Mouse (Mus musculus) liver, embryonic 13.5 days (tissue): ENCODE measurements around the gene Cep41. TPM values are rescaled to one million over a fixed set of nuclear protein-coding genes. Genes with fewer than 3 reads are reported as not detected.
A peak's percentile ranks its signal among the peaks of the same experiment; 100 is the strongest.

Experiments
- ATAC-seq: fragments of 200-750 bp; cut with Nextera tagmentation; 2 replicates; pipeline ENCODE4 v1.8.0; 2017; ENCODE audit warnings: low read depth, mild to moderate bottlenecking, moderate number of reproducible peaks, moderate library complexity
- DNase-seq: peaks from one replicate; pipeline ENCODE4 v3.0.0; 2022
- H3K27ac ChIP-seq: fragments of 300-500 bp; sonication (generic); 2 replicates; pipeline ENCODE4 v1.5.1; 2015; ENCODE audit warnings: moderate library complexity, mild to moderate bottlenecking, inconsistent platforms
- H3K27me3 ChIP-seq: fragments of 300-500 bp; sonication (generic); 2 replicates; pipeline ENCODE4 v1.6.1; 2015; ENCODE audit warnings: mild to moderate bottlenecking, inconsistent platforms
- H3K36me3 ChIP-seq: fragments of 300-500 bp; sonication (generic); 2 replicates; pipeline ENCODE4 v1.6.1; 2015; ENCODE audit warnings: mild to moderate bottlenecking, inconsistent platforms
- H3K4me1 ChIP-seq: fragments of 300-500 bp; sonication (generic); replicated peaks from 2 replicates; pipeline ENCODE4 v1.6.1; 2015; ENCODE audit warnings: inconsistent platforms
- H3K4me2 ChIP-seq: fragments of 300-500 bp; sonication (generic); 2 replicates; pipeline ENCODE4 v1.6.1; 2015; ENCODE audit warnings: inconsistent platforms, mild to moderate bottlenecking, moderate library complexity
- H3K4me3 ChIP-seq: fragments of 300-500 bp; sonication (generic); replicated peaks from 2 replicates; pipeline ENCODE4 v1.5.1; 2015; ENCODE audit warnings: mild to moderate bottlenecking, inconsistent platforms
- H3K9ac ChIP-seq: fragments of 300-500 bp; sonication (generic); 2 replicates; pipeline ENCODE4 v1.6.1; 2015; ENCODE audit warnings: mild to moderate bottlenecking, inconsistent platforms
- H3K9me3 ChIP-seq: fragments of 300-500 bp; sonication (generic); replicated peaks from 2 replicates; pipeline ENCODE4 v1.6.1; 2016; ENCODE audit warnings: inconsistent platforms
- WGBS: fragments of 180-500 bp; shearing (Covaris S2); methylation state at CpG from one replicate; pipeline ENCODE4 v1.1.7; 2015; ENCODE audit not compliant: insufficient replicate concordance; 5-methylcytosine and 5-hydroxymethylcytosine counted together
- polyA plus RNA-seq: library from polyadenylated mRNA; unstranded; fragments of >200 nt; fragmentation: Nextera tagmentation; extraction: Ambion mirVana; gene quantifications from 2 replicates; pipeline ENCODE4 v1.2.1, GENCODE M21; 2015

Gene Cep41
- 5.2 and 7.3 TPM in 2 replicates for polyA plus RNA-seq

DNA sequence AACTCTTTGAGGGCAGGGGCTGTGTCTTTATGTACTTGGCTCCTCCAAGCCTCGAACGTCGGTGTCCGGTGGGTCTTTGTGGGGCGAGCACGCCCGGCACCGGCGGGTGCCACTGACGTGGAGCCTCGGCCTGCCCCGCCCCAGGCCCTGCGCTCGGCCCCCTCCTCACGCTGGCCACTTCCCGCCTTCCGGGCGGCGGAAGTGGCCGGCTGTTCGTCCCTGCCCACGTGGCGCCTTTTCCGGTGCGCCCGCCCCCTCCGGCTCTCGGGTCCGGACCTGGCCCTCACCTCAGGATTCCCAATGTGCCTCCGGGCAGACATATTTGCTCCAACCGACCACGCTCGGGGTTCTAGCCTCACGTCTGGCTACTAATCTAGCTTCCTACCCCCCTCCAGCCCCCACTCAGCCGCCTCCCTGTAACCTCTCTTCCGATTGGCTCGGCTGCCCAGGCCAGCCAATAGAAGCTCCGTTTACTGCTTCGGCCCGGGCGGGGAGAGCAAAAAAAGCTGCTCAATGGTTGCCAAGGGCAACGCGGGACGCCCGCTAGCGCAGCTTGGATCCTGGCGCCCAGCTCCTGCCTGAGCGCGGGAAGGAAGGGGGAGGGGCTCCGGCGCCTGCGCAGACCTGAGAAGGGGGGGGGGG lies at the start of gene Cep41:
Cep41 (minus strand) TSS at position 400 of the 642 bp plus-strand sequence.
- H3K27ac ChIP-seq, result peak within 1 kb of the TSS; percentile 76
- H3K4me2 ChIP-seq, result peak within 1 kb of the TSS; percentile 79
- no peaks in the 10 kb centered on the region for H3K27me3 ChIP-seq
- H3K9me3 ChIP-seq, result no peaks in the 10 kb centered on the region
- H3K4me3 ChIP-seq, result peak within 1 kb of the TSS; percentile 75
- peaks cover 12% of the 10 kb centered on the region for H3K4me1 ChIP-seq
- DNase-seq (peak; percentile 89), ATAC-seq (peak; percentile 96)
- H3K9ac ChIP-seq, result peak within 1 kb of the TSS; percentile 76
- H3K36me3 ChIP-seq, result no peaks in the 10 kb centered on the region
- WGBS, result under 1% methylated on average over 52 of the region's 52 CpGs

DNA sequence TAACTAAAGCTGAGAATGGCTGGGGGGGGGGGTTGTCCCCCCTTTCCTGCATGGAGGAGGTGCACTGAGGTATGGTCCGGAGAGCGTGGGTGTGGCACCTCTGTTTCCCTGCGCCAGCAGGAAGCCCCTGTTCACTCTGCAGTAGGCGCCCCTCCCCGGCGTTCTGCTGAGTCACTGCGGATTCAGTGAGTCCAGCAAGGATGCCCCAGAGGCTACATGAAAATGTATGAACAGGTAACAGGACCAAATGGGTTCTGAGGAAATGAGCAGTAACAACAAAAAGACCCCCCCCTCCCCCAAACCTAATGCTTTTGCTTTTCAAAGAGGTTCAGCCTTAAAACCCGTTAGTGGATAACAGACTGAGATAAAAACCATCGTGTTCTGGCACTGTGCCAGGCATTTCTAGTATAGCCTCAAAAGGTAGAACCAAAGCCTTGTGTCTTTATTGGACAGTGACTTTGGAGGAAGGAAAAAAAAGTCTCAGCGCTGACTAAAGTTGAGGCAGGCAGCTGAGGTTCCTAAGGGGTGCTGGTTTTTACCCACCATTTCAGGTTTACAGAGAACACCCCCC lies 45.7 kb upstream of the Cep41 start:
- Histone ChIP-seq H3K27ac (no peak overlapping the region), H3K9ac (0 out of 2 replicates have a peak overlapping the region, but pooled peaks have one; percentile 22), H3K36me3 (0 out of 2 replicates have a peak, but pooled peaks cover 3% of the 10 kb centered on the region), H3K4me3 (peak overlapping the region; percentile 48), H3K4me1 (no peaks in the 10 kb centered on the region; the same call in 1 of the 2 replicates), H3K9me3 (peaks cover 23% of the 10 kb centered on the region), H3K4me2 (peak overlapping the region; percentile 19; the same call in 1 of the 2 replicates), H3K27me3 (peaks cover 56% of the 10 kb centered on the region)
- WGBS, result 56% methylated on average over 10 of the region's 10 CpGs
- DNase-seq, result no peak
- no peak for ATAC-seq

DNA sequence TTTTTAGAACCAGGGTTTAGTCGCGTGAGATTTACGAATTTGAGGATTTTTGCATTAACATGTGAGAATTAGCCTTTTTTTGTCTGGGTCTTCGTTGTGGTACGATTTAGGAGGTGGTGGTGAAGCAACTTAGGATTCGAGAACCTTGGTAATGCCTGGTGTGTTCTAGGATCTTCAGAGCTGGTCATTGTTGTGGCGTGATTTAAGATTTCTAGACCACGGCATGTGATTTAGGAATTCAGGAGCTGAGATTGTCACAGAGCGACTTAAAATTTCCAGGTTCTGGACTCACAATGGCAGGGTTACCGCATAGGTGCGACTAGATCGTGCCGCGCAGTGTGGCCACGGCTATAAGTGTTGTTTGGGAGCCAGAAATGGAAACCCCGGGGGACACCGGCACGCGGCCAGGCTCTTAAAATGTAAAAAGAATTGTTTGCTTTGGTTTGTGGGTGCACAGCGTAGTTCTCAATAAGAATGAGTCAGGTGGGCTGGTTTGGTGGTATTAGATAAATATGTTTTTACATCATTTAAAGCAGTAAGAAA lies 45.0 kb upstream of the Cep41 start:
- peak overlapping the region; percentile 54 for H3K4me2 ChIP-seq
- H3K4me1 ChIP-seq, result no peaks in the 10 kb centered on the region; the same call in 1 of the 2 replicates
- peaks cover 63% of the 10 kb centered on the region for H3K27me3 ChIP-seq
- peak overlapping the region; percentile 48 for H3K4me3 ChIP-seq
- DNase-seq (no peak), ATAC-seq (no peak)
- H3K27ac ChIP-seq, result no peak overlapping the region
- H3K36me3 ChIP-seq, result 0 out of 2 replicates have a peak, but pooled peaks cover 3% of the 10 kb centered on the region
- WGBS, result 43% methylated on average over 20 of the region's 20 CpGs
- H3K9me3 ChIP-seq, result peaks cover 23% of the 10 kb centered on the region
- peak overlapping the region; percentile 49; the same call in 1 of the 2 replicates for H3K9ac ChIP-seq

DNA sequence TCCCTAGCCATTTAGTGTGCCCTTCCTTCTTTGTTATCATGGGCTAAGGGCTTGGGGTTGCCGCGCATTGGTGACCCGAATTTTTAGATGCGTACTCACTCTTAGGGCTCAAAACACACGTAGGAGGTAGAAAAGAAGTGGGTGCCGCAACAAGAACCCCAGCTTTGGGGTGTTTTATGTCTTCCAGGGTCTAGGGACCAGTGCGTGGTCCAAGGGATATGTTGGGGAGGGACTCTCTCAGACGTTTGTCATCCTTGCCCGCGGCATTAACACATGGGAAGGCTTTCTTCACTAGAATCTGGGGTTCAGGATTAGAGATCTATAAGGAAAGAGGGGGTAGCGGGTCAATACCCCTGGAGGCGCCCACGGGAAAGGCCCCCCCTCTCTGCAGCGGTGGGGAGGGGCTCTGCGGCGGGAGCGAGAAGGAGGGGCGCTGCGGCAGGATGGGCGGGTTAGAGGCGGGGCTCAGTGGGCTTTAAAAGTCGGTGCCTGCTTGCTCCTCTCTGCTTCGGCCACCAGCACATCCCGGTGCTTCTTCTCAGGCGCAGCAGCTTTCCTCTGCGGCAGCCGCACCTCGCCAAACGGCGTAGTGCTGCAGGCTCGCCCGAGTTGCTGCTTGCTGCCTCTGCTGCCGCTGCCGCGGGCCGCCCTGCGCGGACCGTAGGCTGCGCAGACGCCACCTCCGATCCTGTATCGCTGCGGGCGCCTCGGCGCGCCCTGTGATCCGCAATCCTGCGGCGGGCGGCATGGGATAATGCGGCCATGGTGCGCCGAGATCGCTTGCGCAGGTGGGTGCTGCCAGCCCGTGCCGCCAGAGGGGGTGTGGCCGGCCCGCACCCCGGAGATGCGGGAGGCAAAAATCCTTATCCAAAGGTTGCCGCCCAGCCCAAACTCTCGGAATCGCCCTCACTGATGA lies 44.3 kb upstream of the Cep41 start:
- H3K27ac ChIP-seq, result no peak overlapping the region; the same call in 1 of the 2 replicates
- DNase-seq (no peak), ATAC-seq (no peak)
- peak overlapping the region; percentile 54 for H3K4me2 ChIP-seq
- peak overlapping the region; percentile 48 for H3K4me3 ChIP-seq
- 0 out of 2 replicates have a peak, but pooled peaks cover 3% of the 10 kb centered on the region for H3K36me3 ChIP-seq
- H3K27me3 ChIP-seq, result peaks cover 71% of the 10 kb centered on the region
- peak overlapping the region; percentile 49 for H3K9ac ChIP-seq
- no peaks in the 10 kb centered on the region; the same call in 1 of the 2 replicates for H3K4me1 ChIP-seq
- 41% methylated on average over 66 of the region's 66 CpGs for WGBS
- H3K9me3 ChIP-seq, result peaks cover 23% of the 10 kb centered on the region

DNA sequence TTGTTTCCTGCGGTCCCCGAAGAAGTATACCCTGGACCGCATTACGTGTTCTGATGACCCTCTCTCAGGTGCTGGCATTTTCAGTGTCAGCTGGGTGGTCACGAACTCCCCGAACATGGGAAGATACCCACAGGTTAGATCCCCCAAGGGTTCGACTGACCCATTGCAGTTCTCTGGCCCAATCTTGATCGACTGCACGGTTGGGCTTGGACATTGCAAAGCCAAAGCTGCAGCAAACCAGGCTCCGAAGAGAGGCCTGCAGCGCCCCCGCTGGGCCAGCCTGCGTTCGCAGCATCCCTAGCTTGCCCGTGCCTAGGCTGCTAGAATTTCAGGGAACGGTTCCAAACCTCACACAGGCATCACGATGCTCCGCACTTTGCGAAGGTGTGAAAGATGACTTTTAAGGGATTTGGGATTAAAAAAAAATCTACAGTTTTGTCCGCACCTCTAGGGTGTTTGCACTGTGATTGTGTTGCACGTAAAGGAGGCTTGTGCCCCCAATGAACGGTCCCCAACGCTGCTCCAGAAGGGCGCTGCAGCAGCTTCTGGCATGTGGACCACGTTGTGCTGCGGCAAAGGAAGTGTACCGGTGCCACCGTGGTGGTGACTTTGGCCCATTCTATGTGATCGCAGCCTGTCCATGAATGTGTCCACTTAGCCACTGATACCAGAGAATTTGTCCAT lies 43.5 kb upstream of the Cep41 start:
- Histone ChIP-seq H3K4me1 (no peaks in the 10 kb centered on the region; the same call in 1 of the 2 replicates), H3K36me3 (no peaks in the 10 kb centered on the region), H3K9me3 (peaks cover 23% of the 10 kb centered on the region), H3K27ac (no peak overlapping the region), H3K27me3 (peaks cover 78% of the 10 kb centered on the region), H3K4me3 (no peak overlapping the region), H3K4me2 (peak overlapping the region; percentile 54), H3K9ac (no peak overlapping the region)
- WGBS, result 53% methylated on average over 29 of the region's 29 CpGs
- peak; percentile 22 for DNase-seq
- ATAC-seq, result 0 out of 2 replicates have a peak, but pooled peaks have one; percentile 39

DNA sequence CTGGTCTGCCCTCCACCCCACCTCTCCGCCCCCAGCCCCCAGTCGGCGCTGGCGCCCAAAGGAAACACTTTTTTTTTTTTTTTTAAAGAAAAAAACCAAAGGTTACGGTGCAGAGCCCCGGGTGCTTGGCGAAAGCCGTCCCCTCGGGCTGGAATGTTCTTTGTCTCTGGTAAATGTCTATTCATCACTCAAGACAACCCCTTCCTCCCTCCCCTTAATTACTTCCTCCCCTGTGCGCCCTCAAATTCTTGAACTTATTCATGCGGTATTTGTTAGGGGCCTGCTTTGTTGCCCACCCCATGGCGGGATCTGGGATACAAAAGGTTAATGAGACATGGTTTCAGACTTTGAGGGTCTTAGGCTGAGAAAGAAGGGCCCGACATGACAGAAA lies 42.8 kb upstream of the Cep41 start:
- ATAC-seq, result no peak
- 38% methylated on average over 13 of the region's 13 CpGs for WGBS
- DNase-seq, result no peak
- peaks cover 23% of the 10 kb centered on the region for H3K9me3 ChIP-seq
- no peak overlapping the region for H3K4me3 ChIP-seq
- H3K27ac ChIP-seq, result no peak overlapping the region
- H3K9ac ChIP-seq, result no peak overlapping the region
- no peaks in the 10 kb centered on the region; the same call in 1 of the 2 replicates for H3K4me1 ChIP-seq
- peaks cover 84% of the 10 kb centered on the region for H3K27me3 ChIP-seq
- H3K4me2 ChIP-seq, result peak overlapping the region; percentile 3; the same call in 1 of the 2 replicates
- no peaks in the 10 kb centered on the region for H3K36me3 ChIP-seq

DNA sequence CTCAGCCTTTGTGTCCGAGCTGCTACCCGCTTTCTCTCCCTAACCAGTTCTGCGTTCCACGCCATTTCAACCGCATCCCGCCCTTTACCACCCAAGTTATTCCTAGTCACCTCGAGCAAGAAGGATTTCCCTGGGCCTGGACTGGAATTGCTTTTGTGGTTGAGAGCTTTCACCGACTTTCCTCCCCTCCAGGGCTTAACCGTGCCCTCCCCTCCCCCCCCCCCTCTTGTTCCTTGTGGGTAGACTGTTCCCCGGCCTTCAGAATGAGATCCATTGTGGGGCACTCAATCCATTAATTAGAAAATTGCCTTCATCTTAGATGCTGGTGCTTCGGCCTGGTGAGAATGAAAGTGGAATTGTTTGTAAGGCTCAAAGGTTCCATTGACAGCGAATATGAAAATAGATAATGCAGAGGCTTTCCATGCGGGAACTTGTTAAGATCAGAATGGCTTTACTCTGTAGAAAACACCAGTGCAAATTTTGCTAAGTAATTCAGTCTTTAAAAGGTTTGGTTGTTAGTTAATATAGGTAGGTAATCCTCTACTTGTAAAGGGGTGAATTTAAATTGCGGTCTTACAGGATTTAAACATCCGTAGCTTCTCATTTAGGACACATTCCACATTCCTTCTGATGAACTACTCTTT lies 42.3 kb upstream of the Cep41 start:
- H3K27me3 ChIP-seq, result peaks cover 85% of the 10 kb centered on the region
- DNase-seq, result no peak

DNA sequence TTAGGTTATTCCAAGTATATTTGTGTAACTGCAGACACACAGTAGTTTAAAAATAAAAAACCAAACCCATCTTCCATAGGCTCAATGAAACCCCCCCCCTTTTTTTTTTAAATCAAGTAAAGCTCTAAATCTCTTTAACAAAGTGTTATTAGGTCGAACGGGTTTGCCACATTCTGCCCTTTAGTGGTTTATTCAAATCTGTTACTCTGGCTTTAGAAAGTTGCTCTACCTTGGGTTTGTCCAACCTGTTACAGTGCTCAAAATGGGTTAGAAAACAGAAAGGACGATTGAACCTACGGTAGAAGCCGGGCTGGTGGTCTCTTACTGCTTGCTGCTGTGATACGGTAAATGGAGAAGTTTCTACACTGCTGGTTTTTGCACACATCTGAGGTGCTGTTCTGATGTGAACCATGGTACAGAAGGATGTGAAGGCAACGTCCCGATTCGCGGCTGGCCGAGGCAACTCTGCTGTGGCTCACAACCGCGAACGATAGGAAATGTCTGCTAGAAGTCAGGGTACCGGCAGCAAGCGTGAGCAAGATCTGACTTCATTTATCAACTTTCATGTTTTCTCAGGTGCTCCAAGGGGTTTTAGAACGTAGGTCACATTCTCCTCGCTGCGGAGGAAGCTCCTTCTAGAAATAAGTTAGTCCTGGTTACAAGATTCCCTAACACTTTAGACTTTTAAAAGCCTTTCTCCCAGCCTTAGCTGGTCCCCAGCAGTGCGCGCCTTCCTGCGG lies 41.6 kb upstream of the Cep41 start:
- DNase-seq (no peak), ATAC-seq (no peak)
- H3K4me2 ChIP-seq, result peak overlapping the region; percentile 38
- 0 out of 2 replicates have a peak overlapping the region, but pooled peaks have one; percentile 18 for H3K4me3 ChIP-seq
- H3K27me3 ChIP-seq, result peaks cover 90% of the 10 kb centered on the region
- H3K27ac ChIP-seq, result no peak overlapping the region
- no peak overlapping the region for H3K9ac ChIP-seq
- H3K36me3 ChIP-seq, result no peaks in the 10 kb centered on the region
- peaks cover 23% of the 10 kb centered on the region for H3K9me3 ChIP-seq
- H3K4me1 ChIP-seq, result no peaks in the 10 kb centered on the region; the same call in 1 of the 2 replicates
- WGBS, result 48% methylated on average over 22 of the region's 22 CpGs

More for the DNA sequence above, 42.3 kb upstream of the Cep41 start:
- Histone ChIP-seq H3K4me1 (no peaks in the 10 kb centered on the region; the same call in 1 of the 2 replicates), H3K36me3 (no peaks in the 10 kb centered on the region), H3K9ac (no peak overlapping the region), H3K4me2 (peak overlapping the region; percentile 38), H3K27ac (no peak overlapping the region), H3K4me3 (0 out of 2 replicates have a peak overlapping the region, but pooled peaks have one; percentile 18), H3K9me3 (peaks cover 23% of the 10 kb centered on the region)
- no peak for ATAC-seq
- 39% methylated on average over 15 of the region's 15 CpGs for WGBS

DNA sequence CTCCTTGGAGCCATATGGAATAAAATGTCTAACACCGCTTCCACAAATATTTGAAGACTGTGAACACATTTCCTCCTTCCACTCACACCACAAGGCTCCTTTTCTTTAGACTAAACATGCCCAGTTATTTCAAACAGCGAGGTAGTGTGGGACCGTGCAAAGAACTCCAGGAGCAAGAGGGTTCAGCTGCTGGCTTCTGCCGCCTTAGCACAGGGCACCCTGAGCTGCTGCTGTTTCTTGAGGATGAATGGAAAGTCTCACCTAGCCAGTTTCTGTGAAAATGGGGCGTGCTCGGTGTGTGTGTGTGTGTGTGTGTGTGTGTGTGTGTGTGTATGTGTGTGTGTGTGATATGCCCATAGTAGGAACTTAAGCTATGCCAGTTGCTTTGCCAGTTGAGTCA lies 40.9 kb upstream of the Cep41 start:
- DNase-seq, result no peak
- 57% methylated on average over 6 of the region's 6 CpGs for WGBS
- H3K27me3 ChIP-seq, result peaks cover 86% of the 10 kb centered on the region

More for the DNA sequence above, 40.9 kb upstream of the Cep41 start:
- Histone ChIP-seq H3K4me3 (no peak overlapping the region), H3K4me2 (no peak overlapping the region), H3K9ac (no peak overlapping the region), H3K36me3 (no peaks in the 10 kb centered on the region), H3K9me3 (peaks cover 23% of the 10 kb centered on the region), H3K27ac (no peak overlapping the region), H3K4me1 (no peaks in the 10 kb centered on the region; the same call in 1 of the 2 replicates)
- ATAC-seq, result no peak
